Mouse (Mus musculus): ENCODE measurements around the gene Ptcd1.
"Not testable (repeated sequence)": the region's sequence is repeated elsewhere in the genome, so short reads cannot be mapped to it uniquely, and the experiment has no call there.

The Ptcd1 gene

GRCm38 (mm10) chr5:145164710-145165109 lies 2.2 kb downstream of the Ptcd1 start:
- DNase-seq (ENCODE audit: low spot score in 2 of 2): no peak

- no peak for DNase-seq (ENCODE audit: low spot score in 2 of 2)
Observed at GRCm38 (mm10) chr5:145161361-145161760, 5.5 kb downstream of the Ptcd1 start.

- DNase-seq (ENCODE audit: low spot score in 2 of 2): no peak
Observed at GRCm38 (mm10) chr5:145152690-145153089, 14.2 kb downstream of the Ptcd1 start.

- DNase-seq (ENCODE audit: low spot score in 2 of 2): no peak
Observed at GRCm38 (mm10) chr5:145149294-145149693, 17.6 kb downstream of the Ptcd1 start.

- DNase-seq (ENCODE audit: low spot score in 2 of 2): no peak
Observed at GRCm38 (mm10) chr5:145147748-145148147, 19.2 kb downstream of the Ptcd1 start.

- DNase-seq (ENCODE audit: low spot score in 2 of 2): no peak
Observed at GRCm38 (mm10) chr5:145140611-145141010, 26.3 kb downstream of the Ptcd1 start.

- peak; percentile 92 to 98 for DNase-seq (ENCODE audit: low spot score in 2 of 2)
Observed at GRCm38 (mm10) chr5:145139571-145140519, 27.1 kb downstream of the Ptcd1 start, which contains the start of the genes Pdap1 and Bud31. Gene Pdap1, minus strand, starts transcription at chr5:145140238. Gene Bud31, plus strand, starts transcription at chr5:145140362.

- DNase-seq (ENCODE audit: low spot score in 2 of 2): no peak
Observed at GRCm38 (mm10) chr5:145138836-145139235, 28.1 kb downstream of the Ptcd1 start.

- DNase-seq (ENCODE audit: low spot score in 2 of 2): not testable (repeated sequence)
Observed at GRCm38 (mm10) chr5:145133275-145133674, 33.6 kb downstream of the Ptcd1 start.

- no peak for DNase-seq (ENCODE audit: low spot score in 2 of 2)
Observed at GRCm38 (mm10) chr5:145130995-145131394, 35.9 kb downstream of the Ptcd1 start.

- no peak for DNase-seq (ENCODE audit: low spot score in 2 of 2)
Observed at GRCm38 (mm10) chr5:145130191-145130590, 36.7 kb downstream of the Ptcd1 start.

- not testable (repeated sequence) for DNase-seq (ENCODE audit: low spot score in 2 of 2)
Observed at GRCm38 (mm10) chr5:145129773-145130172, 37.1 kb downstream of the Ptcd1 start.

- no peak for DNase-seq (ENCODE audit: low spot score in 2 of 2)
Observed at GRCm38 (mm10) chr5:145129124-145129523, 37.8 kb downstream of the Ptcd1 start.

GRCm38 (mm10) chr5:145126580-145126979 lies 40.3 kb downstream of the Ptcd1 start:
- DNase-seq (ENCODE audit: low spot score in 2 of 2): no peak

- DNase-seq (ENCODE audit: low spot score in 2 of 2): no peak
Observed at GRCm38 (mm10) chr5:145123396-145123795, 43.5 kb downstream of the Ptcd1 start.

GRCm38 (mm10) chr5:145120921-145121320 lies 46.0 kb downstream of the Ptcd1 start:
- no peak for DNase-seq (ENCODE audit: low spot score in 2 of 2)

- no peak for DNase-seq (ENCODE audit: low spot score in 2 of 2)
Observed at GRCm38 (mm10) chr5:145119385-145119784, 47.5 kb downstream of the Ptcd1 start.

- DNase-seq (ENCODE audit: low spot score in 2 of 2): no peak
Observed at GRCm38 (mm10) chr5:145118461-145118860, 48.4 kb downstream of the Ptcd1 start.

GRCm38 (mm10) chr5:145118005-145118404 lies 48.9 kb downstream of the Ptcd1 start:
- no peak for DNase-seq (ENCODE audit: low spot score in 2 of 2)

- peak; percentile 37 to 46 for DNase-seq (ENCODE audit: low spot score in 2 of 2)
Observed at GRCm38 (mm10) chr5:145116916-145117315, 50.0 kb downstream of the Ptcd1 start.

- DNase-seq (ENCODE audit: low spot score in 2 of 2): peak in 1 of 2 experiments; percentile 72
Observed at GRCm38 (mm10) chr5:145116316-145116715, 50.6 kb downstream of the Ptcd1 start.

GRCm38 (mm10) chr5:145115736-145116135 lies 51.2 kb downstream of the Ptcd1 start:
- DNase-seq (ENCODE audit: low spot score in 2 of 2): no peak
